Mouse (Mus musculus): Measurements from ENCODE around the gene Kif26b.

Gene Kif26b

DNA sequence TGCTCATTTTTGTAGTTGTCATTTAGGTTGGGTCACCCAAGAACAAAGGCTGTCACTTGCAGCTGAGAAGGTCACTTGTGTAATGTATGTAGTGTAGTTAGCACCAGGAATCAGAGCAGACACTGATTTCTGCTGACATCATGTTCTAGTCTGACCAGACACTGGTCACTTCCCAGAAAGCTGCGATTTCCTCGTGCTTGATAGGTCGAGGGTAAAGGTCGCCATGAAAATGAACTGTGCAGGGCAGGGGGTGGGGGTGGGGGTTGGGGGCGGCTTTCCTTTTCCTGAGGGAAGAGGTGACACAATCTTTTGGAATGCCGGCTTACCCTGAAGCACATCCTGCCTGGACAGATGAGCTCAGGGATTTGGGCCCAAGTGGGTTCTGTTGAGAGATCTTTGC, 68.8 kb downstream of the Kif26b start:
- DNase-seq, result no peak

GRCm38 (mm10) chr1:178600851-178601569, 72.1 kb downstream of the Kif26b start:
- DNase-seq, result no peak

DNA sequence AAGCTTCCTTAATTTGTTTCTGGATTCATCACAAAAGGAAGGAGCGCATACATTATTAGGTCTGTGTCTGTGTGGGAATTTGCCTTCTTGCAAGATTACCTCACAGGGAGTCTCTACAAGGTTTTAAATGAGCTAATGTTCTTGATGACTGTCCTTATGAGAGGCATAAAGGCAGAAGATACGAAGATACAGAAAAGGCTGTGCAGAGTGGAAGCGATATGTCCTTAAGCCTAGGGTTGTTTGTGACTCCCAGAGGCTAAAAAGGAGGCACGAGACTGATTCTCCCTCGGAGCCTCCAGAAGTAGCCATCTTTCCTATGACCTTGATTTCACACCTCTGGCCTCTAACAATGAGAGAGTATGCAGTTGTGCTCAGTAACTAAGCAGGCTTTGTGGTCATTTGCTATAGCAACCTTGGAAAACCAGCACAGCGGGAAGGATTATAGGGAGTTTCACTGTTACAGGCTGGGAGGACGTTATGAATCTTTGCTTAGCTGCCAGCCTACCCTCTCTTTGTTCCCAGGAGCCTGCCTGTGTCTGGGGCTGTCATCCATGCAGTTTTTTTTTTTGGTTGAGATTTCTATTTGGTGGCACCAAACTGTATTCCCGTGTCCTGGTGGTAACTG, 80.3 kb downstream of the Kif26b start:
- DNase-seq, result no peak

GRCm38 (mm10) chr1:178611512-178611911, 82.6 kb downstream of the Kif26b start:
- DNase-seq, result no peak

- no peak for DNase-seq
These were observed 92.4 kb downstream of the Kif26b start for GRCm38 (mm10) chr1:178621301-178621700.

DNA sequence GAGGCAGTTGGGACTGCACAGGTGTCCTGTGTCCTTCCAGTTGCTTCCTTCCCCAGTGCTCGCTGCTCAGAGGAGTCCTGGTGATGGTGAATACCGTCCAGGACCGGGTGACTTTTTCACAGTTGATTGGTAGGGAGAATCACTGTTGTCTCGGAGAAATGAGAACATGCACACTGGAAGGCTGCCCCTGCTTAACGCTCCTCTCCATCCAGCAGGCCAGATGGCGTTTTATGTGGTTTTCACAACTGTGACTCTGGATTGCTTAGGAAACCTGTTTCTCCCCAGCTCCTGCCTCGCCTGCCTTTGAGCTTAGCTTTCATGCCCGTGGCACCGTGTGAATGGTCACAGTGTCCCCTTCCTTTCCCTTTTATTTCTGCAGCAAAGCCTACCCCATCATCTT, 95.0 kb downstream of the Kif26b start:
- DNase-seq, result no peak

DNA sequence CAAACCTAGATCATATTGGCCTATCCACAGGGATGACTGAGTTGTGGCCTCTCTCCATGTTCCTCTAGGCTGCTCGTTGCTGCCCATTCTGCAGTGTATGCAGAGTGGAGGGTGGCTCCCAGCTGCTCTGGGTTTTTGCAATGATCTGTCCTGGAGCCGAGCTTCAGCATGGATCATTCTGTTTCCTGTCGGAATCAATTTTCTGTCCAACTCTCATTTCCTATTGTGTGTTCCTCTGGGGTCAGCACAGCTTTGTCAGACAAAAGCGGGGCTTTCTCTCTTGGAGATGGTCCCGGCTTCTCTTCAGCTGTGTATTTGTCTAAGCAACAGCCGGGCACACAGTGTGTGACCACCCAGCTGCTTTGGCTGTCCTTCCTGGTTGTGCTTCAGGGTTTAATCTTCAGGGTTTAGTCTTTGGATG, 98.0 kb downstream of the Kif26b start:
- DNase-seq, result no peak

DNA sequence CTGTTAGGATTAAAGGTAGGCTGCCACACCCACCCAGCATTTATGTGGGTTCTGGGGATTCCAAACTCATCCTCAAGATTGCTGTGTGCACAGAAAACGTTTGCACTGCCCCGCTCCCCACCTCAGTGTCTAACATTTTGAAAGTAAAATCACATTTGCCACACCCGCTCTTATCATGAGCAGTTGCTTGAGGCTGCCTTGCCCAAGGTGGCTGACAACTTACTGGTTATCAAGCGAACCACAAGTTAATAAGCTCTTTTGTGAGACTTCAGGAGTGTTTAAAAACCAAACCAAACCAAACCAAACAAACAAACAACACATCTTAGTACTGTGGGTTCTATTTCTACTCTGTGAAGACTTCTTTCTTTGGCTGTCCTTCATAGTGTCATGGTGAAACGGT, 101.1 kb downstream of the Kif26b start:
- no peak for DNase-seq

DNA sequence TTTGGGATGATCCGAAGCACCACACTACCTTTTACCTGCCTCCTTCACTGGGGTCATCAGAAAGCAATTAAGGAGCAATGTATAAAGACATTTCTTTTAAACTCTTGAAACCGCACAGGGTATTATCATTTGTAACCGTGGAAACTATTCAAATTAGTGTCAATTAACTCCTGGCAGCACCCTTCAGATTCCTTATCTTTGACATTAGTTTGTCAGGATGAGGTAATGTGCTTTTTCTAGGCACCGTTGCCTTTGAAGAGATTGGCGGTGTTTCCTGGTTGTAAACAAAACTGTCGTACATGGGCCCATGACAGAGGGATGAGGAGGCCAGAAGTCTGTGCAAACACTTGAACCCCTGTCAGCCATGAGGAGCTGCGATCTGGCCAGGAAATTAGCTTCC, 102.9 kb downstream of the Kif26b start:
- no peak for DNase-seq

DNA sequence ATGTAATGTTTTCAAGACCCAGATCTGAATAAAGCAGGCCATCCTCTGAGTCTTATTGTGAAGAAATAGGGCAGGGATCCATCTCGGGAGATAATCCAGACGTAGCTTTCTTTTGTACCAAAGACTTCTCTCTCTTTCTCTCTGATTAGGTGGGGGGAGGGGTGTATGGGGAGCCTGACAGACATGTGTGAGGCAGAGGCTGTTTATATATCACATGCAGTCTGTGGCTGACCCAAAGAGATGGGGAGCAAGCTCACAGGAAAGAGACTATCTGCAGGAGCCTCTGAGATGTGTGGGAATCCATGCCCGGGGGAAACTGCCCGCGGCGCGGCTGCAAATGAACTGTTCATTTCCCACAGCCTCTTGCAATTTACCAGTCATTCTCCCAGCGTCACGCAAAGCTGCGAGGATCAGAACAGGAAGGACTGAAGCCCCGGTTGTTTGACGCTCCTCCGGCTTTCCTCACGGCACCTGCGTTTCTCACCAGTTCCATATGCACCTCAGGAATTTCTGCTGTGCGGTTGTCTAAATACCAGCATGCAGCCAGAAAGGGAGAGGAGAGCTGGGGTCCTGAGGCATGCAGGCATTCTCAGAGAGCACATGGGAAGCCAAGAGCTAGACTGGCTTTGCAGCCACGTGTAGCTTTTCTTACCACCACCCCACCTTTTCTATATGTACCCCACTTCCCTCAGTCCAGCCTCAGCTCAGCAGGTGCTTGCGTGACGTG, 105.6 kb downstream of the Kif26b start:
- DNase-seq, result no peak

- no peak for DNase-seq
These were observed 106.5 kb downstream of the Kif26b start for GRCm38 (mm10) chr1:178635470-178635869.

DNA sequence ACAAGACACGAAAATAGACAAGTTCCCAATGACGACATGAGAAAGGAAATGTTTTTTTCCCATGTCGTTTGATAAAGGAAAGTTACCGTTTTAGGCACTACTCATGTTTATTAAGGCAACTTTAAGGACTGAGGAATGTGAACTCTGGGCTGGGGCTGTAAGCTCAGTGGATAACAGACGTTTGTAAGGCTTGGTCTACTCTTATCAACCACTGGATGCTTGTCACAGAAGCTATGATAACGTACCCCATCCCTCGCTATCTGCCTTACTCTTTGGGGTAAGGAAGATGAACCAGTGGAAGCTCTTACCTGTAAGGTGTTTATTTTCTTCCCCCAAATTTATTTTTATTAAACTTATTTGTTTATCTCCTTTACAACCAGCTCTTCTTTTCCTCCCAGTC, 108.4 kb downstream of the Kif26b start:
- no peak for DNase-seq

DNA sequence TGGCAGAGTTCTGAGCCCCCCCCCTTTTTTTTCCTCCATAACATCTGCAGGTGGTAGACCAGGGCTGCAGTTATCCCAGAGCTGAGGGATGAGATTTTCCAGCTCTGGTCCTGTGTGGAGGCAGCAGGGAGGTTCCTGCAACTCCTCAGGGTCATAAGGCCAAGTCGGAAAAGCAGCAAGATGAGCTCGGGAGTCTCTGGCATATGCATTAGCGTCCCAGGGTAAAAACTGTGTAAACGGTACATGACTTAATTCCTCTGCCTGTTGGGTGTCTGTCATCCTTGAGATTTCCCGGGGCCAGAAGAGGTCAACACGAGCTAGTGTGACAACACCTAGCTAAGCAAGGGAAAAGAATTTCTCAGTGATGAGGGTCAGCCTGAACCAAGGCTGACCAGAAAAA, 111.0 kb downstream of the Kif26b start:
- DNase-seq, result no peak

DNA sequence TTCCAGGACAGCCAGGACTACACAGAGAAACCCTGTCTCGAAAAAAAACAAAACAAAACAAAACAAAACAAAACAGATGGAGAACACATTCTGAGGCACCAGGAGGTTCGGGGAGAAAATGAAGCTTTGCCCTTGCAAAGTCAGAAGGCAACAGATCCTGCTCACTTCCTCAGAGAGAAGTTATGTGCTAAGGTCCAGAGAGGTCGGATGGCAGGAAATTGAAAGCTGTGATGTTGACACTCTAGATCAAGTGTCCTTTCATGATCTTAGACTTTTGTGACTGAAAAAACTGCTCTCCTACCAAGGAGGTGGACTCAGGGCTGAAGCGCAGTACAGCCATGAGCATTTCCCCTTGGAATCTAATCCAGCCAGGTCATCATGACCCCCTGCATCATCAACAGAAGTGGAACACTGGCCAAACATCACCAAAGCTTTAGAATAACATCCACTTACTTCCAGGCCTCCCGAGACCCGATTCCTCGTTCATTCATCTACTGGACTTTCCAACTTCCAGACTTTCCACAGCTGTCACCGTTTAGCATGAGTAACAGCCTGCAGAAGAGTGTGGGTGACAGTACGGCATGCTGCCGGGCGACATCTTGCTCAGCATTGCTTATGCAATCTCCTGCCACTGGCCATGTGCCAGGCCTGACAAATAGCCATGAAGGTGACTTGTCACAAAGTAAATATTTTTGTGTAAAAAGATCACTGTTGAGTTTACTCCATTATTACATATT, 112.0 kb downstream of the Kif26b start:
- DNase-seq, result no peak

DNA sequence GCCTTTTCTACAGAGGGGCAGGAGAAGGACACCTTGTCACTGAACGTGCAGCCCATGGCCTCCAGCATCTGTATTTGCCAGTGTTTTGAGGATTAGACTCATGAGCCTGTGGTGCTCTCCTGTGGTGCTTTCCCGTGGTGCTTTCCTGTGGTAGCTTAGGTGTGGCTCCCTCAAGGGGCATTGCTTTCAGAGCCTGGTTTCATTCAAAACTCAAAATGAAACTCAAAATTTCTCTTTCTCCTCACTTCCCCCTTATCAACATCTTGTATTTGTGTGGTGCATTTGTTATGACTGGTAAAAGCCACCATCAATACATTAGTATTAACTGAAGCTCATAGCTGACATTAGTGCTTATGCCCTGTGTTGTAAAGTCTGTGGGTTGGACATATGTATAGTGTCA, 112.9 kb downstream of the Kif26b start:
- DNase-seq, result no peak

- DNase-seq, result no peak
These were observed 116.0 kb downstream of the Kif26b start for GRCm38 (mm10) chr1:178644954-178645353.

GRCm38 (mm10) chr1:178646589-178646988, 117.7 kb downstream of the Kif26b start:
- DNase-seq, result no peak

GRCm38 (mm10) chr1:178655525-178655924, 126.6 kb downstream of the Kif26b start:
- no peak for DNase-seq

DNA sequence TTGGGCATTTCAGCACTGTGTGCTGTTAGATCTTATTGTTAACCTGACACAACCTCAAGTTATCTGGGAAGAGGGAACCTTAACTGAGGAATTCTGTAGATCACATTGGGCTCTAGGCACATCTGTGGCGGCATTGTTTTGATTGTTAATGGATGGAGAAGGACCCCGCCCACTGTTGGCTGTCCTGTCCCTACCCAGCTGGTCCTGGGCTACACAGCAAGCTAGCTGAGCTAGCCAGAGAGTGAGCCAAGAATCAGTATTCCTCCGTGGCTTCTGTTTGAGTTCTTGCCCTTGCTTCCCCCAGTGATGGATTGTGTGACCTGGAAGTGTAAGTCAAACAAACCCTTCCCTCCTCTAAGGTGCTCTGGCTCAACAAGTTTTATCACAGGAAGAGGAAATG, 132.1 kb downstream of the Kif26b start:
- DNase-seq, result no peak

GRCm38 (mm10) chr1:178661556-178661955, 132.6 kb downstream of the Kif26b start:
- no peak for DNase-seq

DNA sequence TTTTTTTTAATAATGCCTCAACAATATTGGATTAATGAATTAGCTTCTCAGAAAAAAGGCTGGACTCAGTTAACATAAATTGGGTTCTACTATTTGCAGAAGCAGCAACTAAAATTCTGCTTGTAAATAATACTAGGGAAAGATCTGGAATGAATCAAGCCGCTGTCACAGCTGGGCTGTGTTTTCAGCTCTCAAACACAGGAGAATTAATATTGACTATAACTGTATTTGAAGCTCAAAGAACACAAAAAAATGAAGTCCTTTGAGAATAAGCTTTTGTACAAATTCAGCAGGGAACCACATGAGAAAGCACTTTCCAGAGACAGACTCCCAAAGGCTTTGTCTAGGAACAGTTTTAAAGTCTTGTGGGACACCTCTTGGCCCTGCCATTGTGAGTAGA, 134.6 kb downstream of the Kif26b start:
- DNase-seq, result no peak

GRCm38 (mm10) chr1:178664271-178664969, 135.5 kb downstream of the Kif26b start:
- DNase-seq, result no peak

- no peak for DNase-seq
These were observed 137.6 kb downstream of the Kif26b start for GRCm38 (mm10) chr1:178666524-178666923.

Measured in thymus, postnatal 36 days (tissue).